Comparison of ENCODE assay signal across 8 mouse cellular contexts in genomic region chr5:104047200-104048105, GRCm38 (mm10). TPM values are rescaled to one million over a fixed set of nuclear protein-coding genes. Genes with fewer than 3 reads are reported as not detected.
A peak's percentile ranks its signal among the peaks of the same experiment; 100 is the strongest.
DNase-seq lines count a peak whose midpoint lies in the region; ATAC-seq and TF ChIP-seq lines count a peak whose summit lies in the region.

No protein-coding gene starts in this region.

- peak overlapping the region; percentile 91 for H3K9ac ChIP-seq in forebrain, embryonic 16.5 days (replicated peaks; ENCODE audit: low read depth, low read length)
- peak overlapping the region; percentile 81 for H3K9ac ChIP-seq in midbrain, embryonic 14.5 days (replicated peaks; ENCODE audit: low read length)

- H3K4me2 ChIP-seq in forebrain, embryonic 16.5 days (ENCODE audit: low read length) = peak overlapping the region; percentile 70
- H3K4me2 ChIP-seq in midbrain, embryonic 14.5 days (ENCODE audit: low read length) = peak overlapping the region; percentile 74

- no peak for TF ChIP-seq CTCF in lung, adult 2 months (IDR thresholded peaks at IDR 0.05; ENCODE audit: insufficient read depth, low read length)
- no peak for TF ChIP-seq CTCF in bone marrow, adult 2 months (IDR thresholded peaks at IDR 0.05; ENCODE audit: control insufficient read depth, insufficient read depth, low read length)

- WGBS in lung, adult 2 months = under 1% methylated on average over 19 of the region's 19 CpGs
- under 1% methylated on average over 19 of the region's 19 CpGs for WGBS in bone marrow, adult 2 months
- WGBS in forebrain, embryonic 16.5 days = 5% methylated on average over 19 of the region's 19 CpGs
- 7% methylated on average over 19 of the region's 19 CpGs for WGBS in limb, embryonic 10.5 days
- WGBS in midbrain, embryonic 14.5 days = 13% methylated on average over 19 of the region's 19 CpGs

- no peaks in the 10 kb centered on the region for H3K9me3 ChIP-seq in forebrain, embryonic 16.5 days (ENCODE audit: control insufficient read depth, low read length)
- H3K9me3 ChIP-seq in limb, embryonic 10.5 days (replicated peaks) = no peaks in the 10 kb centered on the region
- H3K9me3 ChIP-seq in midbrain, embryonic 14.5 days (ENCODE audit: control insufficient read depth, low read length) = no peaks in the 10 kb centered on the region

- ATAC-seq in forebrain, embryonic 16.5 days = no peak
- ATAC-seq in midbrain, embryonic 14.5 days (ENCODE audit: low FRiP score, low TSS enrichment) = no peak
- ATAC-seq in activated CD4-positive, CD25-positive, alpha-beta regulatory T cell, adult 4 months = no peak

- peaks cover 11% of the 10 kb centered on the region for H3K36me3 ChIP-seq in forebrain, embryonic 16.5 days (ENCODE audit: control insufficient read depth, insufficient read depth)
- peaks cover 25% of the 10 kb centered on the region for H3K36me3 ChIP-seq in limb, embryonic 10.5 days
- H3K36me3 ChIP-seq in midbrain, embryonic 14.5 days (ENCODE audit: control insufficient read depth, insufficient read depth, low read length) = peaks cover 9% of the 10 kb centered on the region

- no peak for TF ChIP-seq POLR2A in lung, adult 2 months (IDR thresholded peaks at IDR 0.05; ENCODE audit: borderline replicate concordance, extremely low read depth, low read depth, low read length)
- TF ChIP-seq POLR2A in bone marrow, adult 2 months (IDR thresholded peaks at IDR 0.05; ENCODE audit: borderline replicate concordance, control insufficient read depth, low read depth, low read length) = no peak

- peak; percentile 43 for DNase-seq in lung, adult 2 months
- no peak for DNase-seq in lung, postnatal 10 days
- DNase-seq in limb, embryonic 10.5 days (ENCODE audit: low spot score) = peak; percentile 44
- DNase-seq in midbrain, embryonic 14.5 days = peak; percentile 41
- DNase-seq in ovary, postnatal 36 days (ENCODE audit: low spot score) = no peak

- H3K27me3 ChIP-seq in forebrain, embryonic 16.5 days (replicated peaks; ENCODE audit: control insufficient read depth, insufficient read depth, low read length) = no peaks in the 10 kb centered on the region
- no peaks in the 10 kb centered on the region for H3K27me3 ChIP-seq in limb, embryonic 10.5 days (ENCODE audit: low read depth, poor library complexity, severe bottlenecking)
- no peaks in the 10 kb centered on the region; the same call in 1 of the 2 replicates for H3K27me3 ChIP-seq in midbrain, embryonic 14.5 days (ENCODE audit: control insufficient read depth, insufficient read depth, low read length)

- peaks cover 7% of the 10 kb centered on the region; the same call in 1 of the 2 replicates for H3K4me1 ChIP-seq in lung, adult 2 months (ENCODE audit: control insufficient read depth, insufficient read depth, low read length)
- H3K4me1 ChIP-seq in bone marrow, adult 2 months (ENCODE audit: control insufficient read depth, insufficient read depth, low read length) = no peaks in the 10 kb centered on the region; the same call in 1 of the 2 replicates
- H3K4me1 ChIP-seq in forebrain, embryonic 16.5 days (replicated peaks; ENCODE audit: control insufficient read depth, insufficient read depth, low read length) = peaks cover 15% of the 10 kb centered on the region
- H3K4me1 ChIP-seq in limb, embryonic 10.5 days = peaks cover 17% of the 10 kb centered on the region
- H3K4me1 ChIP-seq in midbrain, embryonic 14.5 days (ENCODE audit: control insufficient read depth, insufficient read depth, low read length) = peaks cover 12% of the 10 kb centered on the region; the same call in 1 of the 2 replicates

- H3K27ac ChIP-seq in bone marrow, adult 2 months (ENCODE audit: control insufficient read depth, insufficient read depth, low read depth, low read length, poor library complexity) = peak overlapping the region; percentile 88
- H3K27ac ChIP-seq in forebrain, embryonic 16.5 days (ENCODE audit: low read length) = peak overlapping the region; percentile 69
- H3K27ac ChIP-seq in limb, embryonic 10.5 days = peak overlapping the region; percentile 96
- peak overlapping the region; percentile 73 for H3K27ac ChIP-seq in midbrain, embryonic 14.5 days (replicated peaks; ENCODE audit: low read depth, low read length)

- H3K4me3 ChIP-seq in lung, adult 2 months (replicated peaks; ENCODE audit: extremely low read depth, low read depth, low read length) = peak overlapping the region; percentile 98
- H3K4me3 ChIP-seq in bone marrow, adult 2 months (replicated peaks; ENCODE audit: control insufficient read depth, low read depth, low read length) = peak overlapping the region; percentile 82
- peak overlapping the region; percentile 87 for H3K4me3 ChIP-seq in forebrain, embryonic 16.5 days (replicated peaks; ENCODE audit: low read length)
- peak overlapping the region; percentile 85 for H3K4me3 ChIP-seq in limb, embryonic 10.5 days
- peak overlapping the region; percentile 78 for H3K4me3 ChIP-seq in midbrain, embryonic 14.5 days (replicated peaks; ENCODE audit: low read depth, low read length)

RNA-seq across cellular contexts. Expression of gene Nudt9, which starts 1.3 kb away (rescaled TPM):
- polyA plus RNA-seq in lung, adult 2 months (2012; rRNA removed) = 51.1 and 61.6 TPM in 2 replicates
- polyA plus RNA-seq in bone marrow, adult 2 months (2011; ENCODE audit: insufficient read depth, insufficient read length, low replicate concordance, missing spikeins) = 32.5 and 34.8 TPM in 2 replicates
- 55.9 and 57.8 TPM in 2 replicates for polyA plus RNA-seq in forebrain, embryonic 16.5 days (2015; fragmentation: Nextera tagmentation; extraction: Ambion mirVana)
- polyA plus RNA-seq in limb, embryonic 10.5 days (2016; fragmentation: Nextera tagmentation; extraction: Ambion mirVana) = 63.0 and 63.8 TPM in 2 replicates
- 56.0 and 56.1 TPM in 2 replicates for polyA plus RNA-seq in midbrain, embryonic 14.5 days (2014; fragmentation: Nextera tagmentation; extraction: Ambion mirVana)
- 10 to 100 TPM; 13.6 to 20.8 TPM for polyA plus RNA-seq in activated CD4-positive, CD25-positive, alpha-beta regulatory T cell, adult 4 months (2017; shearing (Covaris generic))

RNA-seq across cellular contexts. Expression of gene Hsd17b11, which starts 25.7 kb away (rescaled TPM):
- 39.8 and 53.1 TPM in 2 replicates for polyA plus RNA-seq in lung, adult 2 months (2012; rRNA removed)
- polyA plus RNA-seq in bone marrow, adult 2 months (2011; ENCODE audit: insufficient read depth, insufficient read length, low replicate concordance, missing spikeins) = 13.6 and 36.5 TPM in 2 replicates
- 1.7 and 1.8 TPM in 2 replicates for polyA plus RNA-seq in forebrain, embryonic 16.5 days (2015; fragmentation: Nextera tagmentation; extraction: Ambion mirVana)
- polyA plus RNA-seq in limb, embryonic 10.5 days (2016; fragmentation: Nextera tagmentation; extraction: Ambion mirVana) = 1.9 and 2.4 TPM in 2 replicates
- 1.7 and 1.8 TPM in 2 replicates for polyA plus RNA-seq in midbrain, embryonic 14.5 days (2014; fragmentation: Nextera tagmentation; extraction: Ambion mirVana)
- polyA plus RNA-seq in activated CD4-positive, CD25-positive, alpha-beta regulatory T cell, adult 4 months (2017; shearing (Covaris generic)) = 1 to 10 TPM; 2.9 to 3.9 TPM

RNA-seq across cellular contexts. Expression of gene Gm17660, which starts 30.0 kb away (rescaled TPM):
- polyA plus RNA-seq in lung, adult 2 months (2012; rRNA removed) = not detected in 2 replicates
- not detected in 2 replicates for polyA plus RNA-seq in bone marrow, adult 2 months (2011; ENCODE audit: insufficient read depth, insufficient read length, low replicate concordance, missing spikeins)
- not detected in 2 replicates for polyA plus RNA-seq in forebrain, embryonic 16.5 days (2015; fragmentation: Nextera tagmentation; extraction: Ambion mirVana)
- polyA plus RNA-seq in limb, embryonic 10.5 days (2016; fragmentation: Nextera tagmentation; extraction: Ambion mirVana) = not detected in 2 replicates
- not detected in 2 replicates for polyA plus RNA-seq in midbrain, embryonic 14.5 days (2014; fragmentation: Nextera tagmentation; extraction: Ambion mirVana)
- polyA plus RNA-seq in activated CD4-positive, CD25-positive, alpha-beta regulatory T cell, adult 4 months (2017; shearing (Covaris generic)) = not detected

Comparison
In these comparisons a context has a peak if more than half of its experiments do, and no peak if none do; other contexts are left out.
1. DNase-seq: peak in lung, adult 2 months (single experiment), limb, embryonic 10.5 days (single experiment) and midbrain, embryonic 14.5 days (single experiment); none in lung, postnatal 10 days (single experiment) and ovary, postnatal 36 days (single experiment).
2. Peak in every context shown above with its lines, with median percentiles within 50 percentile points of each other: H3K4me3 ChIP-seq and H3K27ac ChIP-seq.